Mouse (Mus musculus): ENCODE data around the gene Wars2. TPM values are rescaled to one million over a fixed set of nuclear protein-coding genes. Genes with fewer than 3 reads are reported as not detected.

Wars2 gene
- 2.8 and 7.6 TPM in 2 replicates for polyA plus RNA-seq (2021; fragmentation: Nextera tagmentation)
- long read RNA-seq, experiment 1, full-length matches to known transcripts = 24 of 30 reads
- long read RNA-seq, experiment 1, partial matches to known transcripts = 1 of 30 reads
- long read RNA-seq, experiment 1, other reads (novel, unspliced or antisense) = 5 of 30 reads
- long read RNA-seq, experiment 2, full-length matches to known transcripts = 3 of 7 reads
- long read RNA-seq, experiment 2, partial matches to known transcripts = 2 of 7 reads
- long read RNA-seq, experiment 2, other reads (novel, unspliced or antisense) = 2 of 7 reads

GRCm38 (mm10) chr3:99140940-99141854 is at the start of gene Wars2:
Wars2 (plus strand) TSS chr3:99141068.

GRCm38 (mm10) chr3:99240213-99240720 is 99.4 kb downstream of the Wars2 start, which contains the start of gene Tbx15:
Tbx15 (plus strand) TSS chr3:99240381.

Other genes with a start within 250 kb of the Wars2 start
- gene Hao2, start 247.8 kb upstream of the Wars2 start, polyA plus RNA-seq (2021; fragmentation: Nextera tagmentation) = not detected in 2 replicates
- gene Tbx15, start 99.3 kb downstream of the Wars2 start, polyA plus RNA-seq (2021; fragmentation: Nextera tagmentation) = 0.60 and 0.74 TPM in 2 replicates

Data from left cerebral cortex, adult 6 months (tissue).